Mouse (Mus musculus): ENCODE results near the gene Sap18b.

- no peak for TF ChIP-seq CTCF (IDR thresholded peaks at IDR 0.05; ENCODE audit: control insufficient read depth, insufficient read depth, low read length)
- no peak for TF ChIP-seq POLR2A (IDR thresholded peaks at IDR 0.05; ENCODE audit: borderline replicate concordance, control insufficient read depth, low read depth, low read length)
Observed at GRCm38 (mm10) chr8:95875270-95875669, 50.1 kb downstream of the Sap18b start.

Measured in bone marrow, adult 2 months (tissue).